Mouse (Mus musculus) E14TG2a.4 (cell line): Measurements from ENCODE around the gene Rcan1.

Experiments used
- CTCF ChIP-seq: conservative IDR thresholded peaks from 2 replicates; pipeline ENCODE4 v1.5.1; 2014; ENCODE audit warnings: low read length
- POU5F1 ChIP-seq: IDR thresholded peaks from 2 replicates; pipeline ENCODE4 v1.6.1; 2014; ENCODE audit warnings: low read length, borderline replicate concordance

DNA sequence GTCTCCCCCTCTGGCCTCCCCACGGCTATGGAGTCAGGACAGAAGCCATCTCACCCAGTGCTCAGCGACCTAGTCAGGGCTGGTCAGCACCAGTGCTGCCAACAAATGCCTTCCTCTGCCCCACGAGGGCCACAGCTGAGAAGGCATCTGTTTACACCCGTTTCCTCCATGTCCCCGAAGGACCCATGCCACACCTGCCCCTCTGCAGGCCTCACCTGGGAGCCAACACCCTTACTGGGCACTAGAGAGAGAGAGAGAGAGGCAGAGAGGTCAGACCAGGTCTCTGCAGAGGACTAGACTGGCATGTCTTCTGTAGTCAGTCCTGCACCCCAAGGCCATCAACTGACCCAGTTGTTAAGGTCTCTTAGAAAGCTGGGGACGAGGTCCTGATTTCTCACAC is 89.6 kb downstream of the Rcan1 start:
- TF ChIP-seq CTCF (no peak), POU5F1 (no peak)
